Mouse (Mus musculus) liver, adult 2 months (tissue): ENCODE measurements around the gene Rrbp1.

Experiments used
- CTCF ChIP-seq: fragments of 200-500 bp; IDR thresholded peaks from 2 replicates; pipeline ENCODE4 v1.5.1; 2011; ENCODE audit warnings: low read depth, low read length, control low read depth
- POLR2A ChIP-seq: fragments of 200-500 bp; IDR thresholded peaks from 2 replicates; pipeline ENCODE4 v1.6.1; 2011; ENCODE audit warnings: low read length, control low read depth; ENCODE audit not compliant: insufficient read depth; ENCODE audit errors: extremely low read depth

DNA sequence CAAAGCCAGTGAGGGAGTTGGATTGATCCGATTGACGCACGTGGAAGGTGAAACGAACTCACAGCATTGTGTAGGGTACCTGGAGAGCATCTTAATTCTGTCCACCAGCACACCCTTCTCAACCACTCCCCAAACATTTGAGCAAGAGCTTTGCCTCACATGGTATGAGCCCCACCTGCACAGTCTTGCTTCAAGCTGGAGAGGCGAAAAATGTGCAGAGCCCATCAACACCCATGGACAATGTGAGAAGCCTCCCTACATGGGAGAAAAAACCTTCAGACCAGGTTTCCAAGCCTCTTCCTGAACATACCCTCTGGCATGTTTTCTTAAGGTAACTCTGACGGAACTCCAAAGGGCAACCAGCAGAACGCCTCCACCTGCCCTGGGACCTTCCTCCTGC, 19.7 kb upstream of the Rrbp1 start:
- TF ChIP-seq CTCF (no peak), POLR2A (no peak)
